Mouse (Mus musculus) limb, embryonic 10.5 days (tissue): ENCODE data around the gene Psmc2. TPM values are rescaled to one million over a fixed set of nuclear protein-coding genes. Genes with fewer than 3 reads are reported as not detected.

Source experiments
- DNase-seq: peaks from one replicate; pipeline ENCODE4 v3.0.0-alpha.2; 2017; ENCODE audit warnings: low spot score
- H3K27ac ChIP-seq: fragments of 300-500 bp; sonication (generic); 2 replicates; pipeline ENCODE4 v1.5.1; 2016; ENCODE audit warnings: mild to moderate bottlenecking
- H3K27me3 ChIP-seq: fragments of 300-500 bp; sonication (generic); 2 replicates; pipeline ENCODE4 v1.6.1; 2016; ENCODE audit warnings: low read depth, mild to moderate bottlenecking; ENCODE audit not compliant: poor library complexity, severe bottlenecking
- H3K36me3 ChIP-seq: fragments of 300-500 bp; sonication (generic); 2 replicates; pipeline ENCODE4 v1.6.1; 2016; ENCODE audit warnings: mild to moderate bottlenecking, moderate library complexity
- H3K4me1 ChIP-seq: fragments of 300-500 bp; sonication (generic); 2 replicates; pipeline ENCODE4 v1.6.1; 2016
- H3K4me3 ChIP-seq: fragments of 300-500 bp; sonication (generic); 2 replicates; pipeline ENCODE4 v1.5.1; 2016; ENCODE audit warnings: mild to moderate bottlenecking, moderate library complexity
- H3K9me3 ChIP-seq: fragments of 300-500 bp; sonication (generic); replicated peaks from 2 replicates; pipeline ENCODE4 v1.6.1; 2016; ENCODE audit warnings: mild to moderate bottlenecking
- WGBS: fragments of 180-500 bp; shearing (Covaris S2); methylation state at CpG from one replicate; pipeline ENCODE4 v1.1.7; 2016; 5-methylcytosine and 5-hydroxymethylcytosine counted together
- polyA plus RNA-seq: library from polyadenylated mRNA; unstranded; fragments of >200 nt; fragmentation: Nextera tagmentation; extraction: Ambion mirVana; gene quantifications from 2 replicates; pipeline ENCODE4 v1.2.1, GENCODE M21; 2016

Gene Psmc2
- 227 and 247 TPM in 2 replicates for polyA plus RNA-seq

DNA sequence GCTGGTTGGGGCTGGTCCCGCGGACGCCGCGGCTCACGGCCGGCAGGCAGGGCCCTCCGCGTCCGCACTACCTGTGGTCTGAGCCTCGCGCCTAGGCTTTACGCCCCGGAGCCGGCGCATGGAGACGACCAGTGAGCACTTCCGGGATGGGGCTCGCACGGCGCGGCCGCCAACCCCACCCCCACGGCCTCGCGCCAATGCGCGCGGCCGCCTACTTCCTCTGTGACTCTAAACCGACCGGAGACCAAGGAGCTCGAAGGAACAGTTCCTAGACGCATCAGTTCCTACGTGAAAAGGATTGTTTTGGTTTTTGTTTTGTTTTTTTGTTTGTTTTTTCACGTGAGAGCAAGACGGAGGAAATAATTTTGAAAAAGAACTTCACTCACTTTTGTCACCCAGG is at the start of gene Psmc2, which contains the start of gene Dnajc2:
Gene Psmc2 (plus strand): TSS at position 231 of the 400 bp plus-strand sequence.
Gene Dnajc2 (minus strand): TSS at position 199 of the 400 bp plus-strand sequence.
- WGBS: under 1% methylated on average over 37 of the region's 37 CpGs
- peak; percentile 92 for DNase-seq
- Histone ChIP-seq H3K27me3 (no peaks in the 10 kb centered on the region), H3K9me3 (no peaks in the 10 kb centered on the region), H3K36me3 (peaks cover 46% of the 10 kb centered on the region), H3K27ac (peak within 1 kb of the TSS; percentile 92), H3K4me3 (peak within 1 kb of the TSS; percentile 90), H3K4me1 (peaks cover 25% of the 10 kb centered on the region)

DNA sequence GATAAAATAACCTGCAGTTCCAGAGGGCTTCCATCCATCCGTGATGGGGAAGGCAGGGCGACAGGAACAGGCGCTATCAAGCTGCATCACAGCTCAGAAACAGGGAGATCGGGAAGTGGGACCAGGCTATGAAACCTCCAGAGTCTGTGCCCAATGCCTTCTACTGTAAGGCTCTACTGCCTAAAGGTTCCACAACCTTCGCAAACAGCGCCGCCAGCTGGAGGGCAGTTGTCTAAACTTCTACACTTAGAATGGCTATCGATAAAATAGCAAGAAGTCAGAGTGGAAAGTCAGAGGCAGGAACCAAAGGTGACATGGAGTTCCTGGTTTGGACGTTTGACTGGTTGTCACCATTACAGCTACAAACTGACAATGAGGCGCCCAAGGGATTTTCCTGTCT is 49.5 kb upstream of the Psmc2 start:
- peak overlapping the region; percentile 20; the same call in 1 of the 2 replicates for H3K4me3 ChIP-seq
- no peaks in the 10 kb centered on the region for H3K9me3 ChIP-seq
- H3K27ac ChIP-seq: no peak overlapping the region
- peak; percentile 66 for DNase-seq
- no peaks in the 10 kb centered on the region for H3K27me3 ChIP-seq
- WGBS: 24% methylated on average over 10 of the region's 10 CpGs
- H3K4me1 ChIP-seq: peaks cover 11% of the 10 kb centered on the region
- H3K36me3 ChIP-seq: peaks cover 22% of the 10 kb centered on the region

DNA sequence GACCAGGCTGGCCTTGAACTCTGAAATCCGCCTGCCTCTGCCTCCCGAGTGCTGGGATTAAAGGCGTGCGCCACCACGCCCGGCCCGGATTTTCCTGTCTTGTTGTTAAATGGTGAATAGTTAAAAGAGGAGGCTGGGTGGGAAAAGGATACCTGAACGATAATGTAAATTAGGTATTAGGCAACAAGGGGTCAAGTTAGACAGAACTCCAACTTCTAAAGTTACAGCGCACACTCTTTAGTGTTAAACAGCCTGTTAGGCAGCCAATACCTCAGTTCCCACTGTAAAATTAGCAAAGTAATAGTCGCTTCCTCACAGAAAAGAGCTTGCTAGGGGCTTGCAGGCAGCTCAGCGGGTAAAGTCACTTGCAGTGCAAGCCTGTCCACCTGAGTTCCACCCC is 49.0 kb upstream of the Psmc2 start:
- Histone ChIP-seq H3K27ac (no peak overlapping the region), H3K4me1 (peaks cover 11% of the 10 kb centered on the region)
- WGBS: 85% methylated on average over 11 of the region's 11 CpGs

DNA sequence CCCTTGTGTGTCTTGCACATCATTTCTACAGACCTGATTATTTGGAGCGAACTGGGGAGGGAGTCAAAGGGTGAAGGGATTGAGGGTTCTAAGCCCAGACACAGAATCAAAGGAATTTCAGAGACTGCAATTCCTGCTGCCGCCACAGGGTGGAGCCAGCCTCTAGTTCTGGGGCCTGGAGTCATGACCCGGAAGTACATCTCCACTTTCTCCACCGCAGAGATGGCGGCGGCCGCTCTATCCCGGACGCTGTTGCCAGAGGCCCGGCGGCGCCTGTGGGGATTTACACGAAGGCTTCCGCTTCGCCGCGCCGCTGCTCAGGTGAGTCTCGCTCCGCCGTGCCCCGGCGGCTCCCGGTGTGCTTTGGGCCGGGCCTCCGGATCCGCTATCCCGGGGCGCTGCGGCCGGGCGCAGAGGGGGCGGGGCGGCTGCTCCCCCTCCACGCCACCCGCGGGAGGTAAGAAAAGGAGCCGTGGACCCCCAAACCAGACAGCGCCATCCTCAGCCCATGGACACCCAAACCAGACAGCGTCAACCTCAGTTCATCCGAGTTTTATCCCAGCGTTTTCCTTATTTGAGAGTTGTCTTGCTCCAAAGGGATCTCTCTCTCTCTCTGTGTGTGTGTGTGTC is 48.0 kb upstream of the Psmc2 start, which contains the start of gene Pmpcb:
Gene Pmpcb (plus strand): TSS at position 186 of the 630 bp plus-strand sequence.
- Histone ChIP-seq H3K4me1 (peaks cover 11% of the 10 kb centered on the region), H3K9me3 (no peaks in the 10 kb centered on the region), H3K27ac (peak within 1 kb of the TSS; percentile 90), H3K27me3 (no peaks in the 10 kb centered on the region), H3K36me3 (peaks cover 35% of the 10 kb centered on the region), H3K4me3 (peak within 1 kb of the TSS; percentile 73)
- DNase-seq: peak; percentile 91
- WGBS: under 1% methylated on average over 42 of the region's 42 CpGs

More for the DNA sequence above, 49.0 kb upstream of the Psmc2 start:
- H3K9me3 ChIP-seq: no peaks in the 10 kb centered on the region
- peaks cover 25% of the 10 kb centered on the region for H3K36me3 ChIP-seq
- no peak for DNase-seq
- no peaks in the 10 kb centered on the region for H3K27me3 ChIP-seq
- H3K4me3 ChIP-seq: no peak overlapping the region

DNA sequence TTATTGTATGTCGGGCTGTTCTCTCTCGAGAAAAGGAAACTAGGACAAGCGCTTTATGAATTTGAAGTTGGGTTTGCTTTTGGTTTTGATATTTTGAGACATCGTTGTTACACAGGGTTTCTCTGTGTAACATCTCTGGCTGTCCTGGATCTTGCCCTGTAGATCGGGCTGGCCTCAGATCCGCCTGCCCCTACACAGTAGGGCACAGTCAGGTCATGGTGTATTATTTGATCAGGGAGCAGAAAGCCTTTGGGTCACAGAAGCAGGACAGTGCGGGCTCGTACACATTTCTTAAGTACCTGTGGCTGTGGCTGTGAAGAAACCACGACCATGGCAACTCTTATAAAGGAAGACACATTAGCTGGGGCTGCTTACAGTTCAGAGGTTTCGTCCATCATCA is 47.5 kb upstream of the Psmc2 start:
- 32% methylated on average over 10 of the region's 10 CpGs for WGBS
- H3K27ac ChIP-seq: peak overlapping the region; percentile 90

DNA sequence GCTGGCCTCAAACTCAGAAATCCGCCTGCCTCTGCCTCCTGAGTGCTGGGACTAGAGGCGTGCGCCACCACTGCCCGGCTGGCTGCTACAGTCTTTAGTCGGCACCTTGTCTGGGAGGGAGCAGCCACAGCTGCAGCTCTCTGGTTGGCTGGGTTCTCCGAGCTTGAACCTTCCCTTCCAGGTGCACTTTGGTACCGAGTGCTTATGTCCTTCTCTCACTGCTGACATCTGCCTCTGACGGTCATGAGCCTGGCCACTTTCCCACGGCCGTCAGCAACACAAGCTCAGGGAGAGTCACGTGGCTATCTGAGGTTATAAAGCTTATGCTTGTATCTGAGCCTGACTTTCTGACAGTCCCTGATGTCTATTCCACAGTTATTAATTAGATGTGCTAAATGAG is 46.0 kb upstream of the Psmc2 start:
- DNase-seq: no peak
- Histone ChIP-seq H3K27ac (no peak overlapping the region), H3K4me1 (peaks cover 8% of the 10 kb centered on the region), H3K27me3 (no peaks in the 10 kb centered on the region), H3K9me3 (no peaks in the 10 kb centered on the region), H3K4me3 (no peak overlapping the region), H3K36me3 (peaks cover 56% of the 10 kb centered on the region)
- 96% methylated on average over 11 of the region's 11 CpGs for WGBS

More for the DNA sequence above, 47.5 kb upstream of the Psmc2 start:
- H3K36me3 ChIP-seq: peaks cover 41% of the 10 kb centered on the region
- no peaks in the 10 kb centered on the region for H3K9me3 ChIP-seq
- H3K27me3 ChIP-seq: no peaks in the 10 kb centered on the region
- no peak for DNase-seq
- peak overlapping the region; percentile 73 for H3K4me3 ChIP-seq
- peaks cover 11% of the 10 kb centered on the region for H3K4me1 ChIP-seq

DNA sequence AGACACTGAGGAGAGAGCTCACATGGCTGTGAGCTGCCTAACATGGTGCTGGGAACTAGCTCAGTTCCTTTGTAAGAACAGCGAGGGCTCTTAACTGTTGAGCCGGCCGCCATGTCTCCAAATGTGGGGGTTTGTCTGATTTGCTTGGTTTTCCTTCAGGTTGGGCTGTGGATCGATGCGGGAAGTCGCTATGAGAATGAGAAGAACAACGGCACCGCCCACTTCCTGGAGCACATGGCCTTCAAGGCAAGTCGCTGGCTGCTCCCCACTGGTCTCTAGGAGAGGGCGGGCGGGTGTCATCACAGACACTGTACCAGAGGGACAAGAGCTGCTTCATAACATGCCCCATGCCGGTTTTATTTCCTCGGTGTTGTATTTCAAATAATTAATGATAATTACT is 45.2 kb upstream of the Psmc2 start:
- DNase-seq: no peak
- WGBS: 89% methylated on average over 13 of the region's 13 CpGs
- Histone ChIP-seq H3K4me1 (peaks cover 8% of the 10 kb centered on the region), H3K4me3 (no peak overlapping the region), H3K9me3 (no peaks in the 10 kb centered on the region), H3K36me3 (peaks cover 63% of the 10 kb centered on the region), H3K27me3 (no peaks in the 10 kb centered on the region), H3K27ac (no peak overlapping the region)

DNA sequence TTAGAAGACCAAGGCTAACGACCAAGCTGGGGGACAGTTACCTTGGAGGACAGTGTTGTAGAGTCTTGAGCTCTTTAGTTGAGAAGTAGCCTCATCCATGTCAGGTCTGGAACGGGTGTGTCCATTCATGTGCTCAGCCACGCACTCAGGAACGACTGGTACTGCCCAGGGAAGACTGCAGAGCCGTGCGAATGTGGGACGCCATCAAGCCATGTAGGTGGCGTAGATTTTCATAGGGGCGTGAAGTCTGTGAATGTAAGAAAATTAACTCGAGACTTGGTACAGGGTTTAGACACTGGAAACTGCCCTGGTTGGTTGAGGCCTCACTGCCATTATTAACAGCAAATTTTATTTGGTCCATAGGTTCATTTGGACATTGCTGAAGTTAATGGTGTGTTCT is 41.5 kb upstream of the Psmc2 start:
- peaks cover 98% of the 10 kb centered on the region for H3K36me3 ChIP-seq
- no peaks in the 10 kb centered on the region for H3K27me3 ChIP-seq
- DNase-seq: no peak
- no peak overlapping the region for H3K27ac ChIP-seq
- H3K4me3 ChIP-seq: no peak overlapping the region
- whole genome bisulfite sequencing: 97% methylated on average over 10 of the region's 10 CpGs
- no peaks in the 10 kb centered on the region for H3K4me1 ChIP-seq
- no peaks in the 10 kb centered on the region for H3K9me3 ChIP-seq

DNA sequence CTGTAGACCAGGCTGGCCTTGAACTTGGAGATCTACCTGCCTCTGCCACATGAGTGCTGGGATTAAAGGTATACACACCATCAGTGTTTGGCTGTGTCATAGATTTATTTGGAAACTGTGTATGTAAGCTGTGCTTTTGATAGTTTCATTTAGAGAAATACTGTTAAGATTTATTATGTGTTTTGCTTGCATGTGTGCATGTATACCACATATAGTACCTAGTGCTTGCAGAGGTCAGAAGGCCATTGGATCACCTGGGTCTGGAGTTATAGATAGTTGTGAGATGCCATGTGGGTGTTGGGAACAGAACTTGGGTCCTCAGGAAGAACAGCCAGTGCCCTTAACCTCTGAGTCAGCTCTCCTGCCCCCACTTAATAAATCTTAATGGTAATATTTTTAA is 40.4 kb upstream of the Psmc2 start:
- peaks cover 98% of the 10 kb centered on the region for H3K36me3 ChIP-seq
- no peaks in the 10 kb centered on the region for H3K27me3 ChIP-seq
- H3K9me3 ChIP-seq: no peaks in the 10 kb centered on the region
- no peak overlapping the region for H3K27ac ChIP-seq
- H3K4me1 ChIP-seq: no peaks in the 10 kb centered on the region
- DNase-seq: no peak
- no peak overlapping the region for H3K4me3 ChIP-seq

DNA sequence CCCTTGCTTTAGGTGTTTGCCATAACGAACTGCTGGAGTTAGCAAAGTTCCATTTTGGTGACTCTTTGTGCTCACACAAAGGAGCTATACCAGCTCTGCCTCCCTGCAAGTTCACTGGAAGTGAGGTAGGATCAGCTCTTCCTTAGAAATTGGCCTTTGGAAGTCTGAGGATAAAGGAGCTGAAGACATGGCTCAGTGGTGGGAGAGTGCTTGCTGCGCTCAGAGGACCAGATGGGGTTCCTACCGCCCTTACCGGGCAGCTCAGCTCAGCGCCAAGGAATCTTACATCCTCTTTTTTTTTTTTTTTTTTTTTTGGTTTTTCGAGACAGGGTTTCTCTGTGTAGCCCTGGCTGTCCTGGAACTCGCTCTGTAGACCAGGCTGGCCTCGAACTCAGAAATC is 39.1 kb upstream of the Psmc2 start:
- H3K4me3 ChIP-seq: no peak overlapping the region
- H3K9me3 ChIP-seq: no peaks in the 10 kb centered on the region
- H3K27me3 ChIP-seq: no peaks in the 10 kb centered on the region
- H3K36me3 ChIP-seq: peaks cover 100% of the 10 kb centered on the region
- no peaks in the 10 kb centered on the region for H3K4me1 ChIP-seq
- 97% methylated on average over 7 of the region's 8 CpGs for WGBS
- DNase-seq: no peak
- H3K27ac ChIP-seq: no peak overlapping the region

DNA sequence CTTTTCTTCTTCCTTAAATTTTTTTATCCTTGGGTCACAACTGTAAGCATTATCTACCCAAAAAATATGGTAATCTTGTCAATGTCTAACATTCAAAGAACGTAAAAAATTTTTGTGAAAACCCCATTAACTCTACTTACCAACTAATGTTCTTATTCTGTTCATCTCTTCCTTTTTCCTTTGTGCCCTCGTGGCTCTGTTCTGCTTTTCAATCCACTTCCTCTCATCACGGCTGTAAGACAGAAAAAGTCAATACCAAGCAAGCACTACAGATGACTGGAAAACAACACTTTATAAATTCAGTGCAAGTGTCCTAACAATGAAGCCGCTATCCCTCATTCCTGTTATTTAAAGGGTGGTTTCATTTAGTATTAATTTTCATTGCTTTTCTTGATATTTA is 16.6 kb upstream of the Psmc2 start:
- H3K36me3 ChIP-seq: peaks cover 82% of the 10 kb centered on the region
- H3K9me3 ChIP-seq: no peaks in the 10 kb centered on the region
- H3K4me1 ChIP-seq: no peaks in the 10 kb centered on the region
- no peak overlapping the region for H3K27ac ChIP-seq
- 95% methylated on average over 4 of the region's 4 CpGs for WGBS
- DNase-seq: no peak
- H3K4me3 ChIP-seq: no peak overlapping the region
- H3K27me3 ChIP-seq: no peaks in the 10 kb centered on the region

DNA sequence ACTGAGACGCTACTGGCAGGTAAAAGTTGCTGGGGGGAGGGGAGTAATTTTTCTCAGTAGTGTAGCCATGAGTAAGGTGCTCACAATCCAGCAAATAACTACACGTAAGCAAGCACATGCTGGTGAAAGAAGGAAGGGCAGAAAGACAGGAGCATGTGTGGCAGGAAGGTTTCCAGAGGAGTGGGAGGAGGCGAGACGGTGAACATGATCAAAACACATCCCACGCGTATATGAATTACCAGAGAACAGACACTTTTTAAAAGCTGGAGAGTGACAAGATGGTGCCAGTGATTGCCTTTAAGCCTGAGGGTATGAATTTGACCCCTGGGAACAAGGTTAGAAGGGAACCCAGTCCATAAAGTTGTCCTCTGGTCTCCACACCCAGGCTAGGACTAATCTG is 15.2 kb upstream of the Psmc2 start:
- Histone ChIP-seq H3K27me3 (no peaks in the 10 kb centered on the region), H3K4me1 (no peaks in the 10 kb centered on the region), H3K4me3 (no peak overlapping the region), H3K9me3 (no peaks in the 10 kb centered on the region), H3K36me3 (peaks cover 82% of the 10 kb centered on the region), H3K27ac (no peak overlapping the region)
- 93% methylated on average over 6 of the region's 6 CpGs for WGBS
- DNase-seq: peak; percentile 18

DNA sequence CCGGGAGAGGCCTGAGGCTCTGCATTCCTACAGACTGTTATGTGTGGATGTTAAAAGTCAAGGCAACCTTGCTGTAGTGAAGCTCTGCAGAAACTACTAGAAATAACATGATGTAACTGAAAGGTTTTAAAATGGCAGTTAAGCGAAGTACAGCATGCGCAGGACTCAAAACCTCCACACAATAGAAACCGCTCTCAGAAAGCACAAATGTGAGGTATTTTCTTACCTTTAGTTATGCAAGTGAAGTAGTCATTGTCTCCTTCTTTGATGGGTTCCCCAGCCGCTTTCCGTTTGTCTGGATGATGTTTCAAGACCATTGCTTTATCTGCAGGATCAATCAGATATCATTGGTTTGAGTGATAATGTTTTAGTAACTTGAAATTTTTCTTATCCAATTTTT is 8.6 kb upstream of the Psmc2 start:
- Histone ChIP-seq H3K9me3 (no peaks in the 10 kb centered on the region), H3K36me3 (peaks cover 85% of the 10 kb centered on the region), H3K27ac (no peak overlapping the region), H3K4me1 (no peaks in the 10 kb centered on the region), H3K27me3 (no peaks in the 10 kb centered on the region), H3K4me3 (no peak overlapping the region)
- WGBS: 92% methylated on average over 6 of the region's 6 CpGs
- no peak for DNase-seq
